Mouse (Mus musculus) heart, adult 2 months (tissue): ENCODE measurements around the gene Gm10837. TPM values are rescaled to one million over a fixed set of nuclear protein-coding genes. Genes with fewer than 3 reads are reported as not detected.
"Not testable (repeated sequence)": the region's sequence is repeated elsewhere in the genome, so short reads cannot be mapped to it uniquely, and the experiment has no call there.

ENCODE experiments used
- DNase-seq, 2 experiments: peaks; one replicate each; pipeline ENCODE4 v3.0.0; 2021
- H3K27ac ChIP-seq: fragments of 200-600 bp; 2 replicates; pipeline ENCODE4 v1.8.1; 2022
- H3K27me3 ChIP-seq: fragments of 200-500 bp; 2 replicates; pipeline ENCODE4 v1.6.1; 2012; ENCODE audit warnings: mild to moderate bottlenecking, low read length, inconsistent platforms, mixed read lengths; ENCODE audit not compliant: control insufficient read depth, insufficient read depth
- H3K36me3 ChIP-seq: fragments of 200-500 bp; 2 replicates; pipeline ENCODE4 v1.6.1; 2012; ENCODE audit warnings: low read length, inconsistent platforms; ENCODE audit not compliant: control insufficient read depth, insufficient read depth
- H3K4me1 ChIP-seq: fragments of 200-500 bp; 2 replicates; pipeline ENCODE4 v1.6.1; 2011; ENCODE audit warnings: low read length; ENCODE audit not compliant: control insufficient read depth, insufficient read depth
- H3K4me3 ChIP-seq: fragments of 200-600 bp; 2 replicates; pipeline ENCODE4 v1.8.1; 2022
- H3K79me2 ChIP-seq: fragments of 200-500 bp; replicated peaks from 2 replicates; pipeline ENCODE4 v1.6.1; 2012; ENCODE audit warnings: mild to moderate bottlenecking, inconsistent platforms, low read length, moderate library complexity, mixed read lengths; ENCODE audit not compliant: control insufficient read depth, insufficient read depth
- H3K9ac ChIP-seq: fragments of 200-500 bp; 2 replicates; pipeline ENCODE4 v1.6.1; 2012; ENCODE audit warnings: low read depth, mild to moderate bottlenecking, control low read depth, inconsistent platforms, low read length, mixed read lengths
- CTCF ChIP-seq: fragments of 200-600 bp; IDR thresholded peaks from 2 replicates; pipeline ENCODE4 v1.8.1; 2022; ENCODE audit warnings: antibody characterized with exemption, mild to moderate bottlenecking, moderate library complexity
- EP300 ChIP-seq: fragments of 200-500 bp; IDR thresholded peaks from 2 replicates; pipeline ENCODE4 v1.6.1; 2011; ENCODE audit warnings: low read depth, low read length, control low read depth; ENCODE audit not compliant: insufficient read depth
- POLR2A ChIP-seq: fragments of 200-500 bp; IDR thresholded peaks from 2 replicates; pipeline ENCODE4 v1.6.1; 2011; ENCODE audit warnings: mild to moderate bottlenecking, low read depth, low read length, control low read depth; ENCODE audit not compliant: insufficient read depth
- WGBS: fragments of 180-500 bp; shearing (Covaris S2); methylation state at CpG from one replicate; pipeline ENCODE4 v1.1.7; 2018; 5-methylcytosine and 5-hydroxymethylcytosine counted together
- intact Hi-C: fragments of 180-260 bp; cut with DNase I; formaldehyde crosslinking; loops from one replicate; pipeline ENCODE4 v1.15.1; 2025
- polyA plus RNA-seq: library from polyadenylated mRNA; depleted of rRNA; stranded (reverse); fragments of >200 nt; gene quantifications from 2 replicates; pipeline ENCODE4 v1.2.3, GENCODE M21; 2012
- total RNA-seq, 2 experiments: library from RNA; stranded (reverse); gene quantifications; 2 replicates each; pipeline ENCODE4 v1.2.3; 2021

The Gm10837 gene
- total and polyA plus RNA-seq, 3 experiments: not detected

- DNase-seq: no peak
- WGBS: 72% methylated on average over 5 of the region's 5 CpGs
- intact Hi-C loops: loop anchor here (10.0 kb wide), 1 partner anchor 225 kb away; no protein-coding TSS in a partner anchor
- no peak for TF ChIP-seq POLR2A
- TF ChIP-seq EP300: no peak
- TF ChIP-seq CTCF: no peak
- H3K36me3 ChIP-seq: no peaks in the 10 kb centered on the region
- H3K79me2 ChIP-seq: no peaks in the 10 kb centered on the region
- no peak overlapping the region for H3K9ac ChIP-seq
- H3K4me1 ChIP-seq: no peaks in the 10 kb centered on the region
- H3K27me3 ChIP-seq: peaks cover 22% of the 10 kb centered on the region
- no peak overlapping the region for H3K4me3 ChIP-seq
- H3K27ac ChIP-seq: no peak overlapping the region
Measured at GRCm38 (mm10) chr14:122460226-122460625, 30.2 kb upstream of the Gm10837 start.

- WGBS: 68% methylated on average over 3 of the region's 3 CpGs
- intact Hi-C loops: loop anchor here (10.0 kb wide), 1 partner anchor 227 kb away; no protein-coding TSS in a partner anchor
- Histone ChIP-seq H3K4me1 (no peaks in the 10 kb centered on the region), H3K27me3 (peaks cover 25% of the 10 kb centered on the region), H3K79me2 (no peaks in the 10 kb centered on the region), H3K9ac (no peak overlapping the region), H3K4me3 (no peak overlapping the region), H3K36me3 (no peaks in the 10 kb centered on the region), H3K27ac (no peak overlapping the region)
- no peak for DNase-seq
- TF ChIP-seq POLR2A (no peak), CTCF (no peak), EP300 (no peak)
Measured at GRCm38 (mm10) chr14:122461500-122461899, 28.9 kb upstream of the Gm10837 start.

- TF ChIP-seq EP300 (no peak), CTCF (no peak), POLR2A (no peak)
- no peaks in the 10 kb centered on the region for H3K79me2 ChIP-seq
- no peak overlapping the region for H3K9ac ChIP-seq
- H3K4me1 ChIP-seq: no peaks in the 10 kb centered on the region
- H3K27me3 ChIP-seq: peaks cover 25% of the 10 kb centered on the region
- no peaks in the 10 kb centered on the region for H3K36me3 ChIP-seq
- no peak overlapping the region for H3K27ac ChIP-seq
- intact Hi-C loops: loop anchor here (10.0 kb wide), 1 partner anchor 227 kb away; no protein-coding TSS in a partner anchor
- H3K4me3 ChIP-seq: no peak overlapping the region
- WGBS: 62% methylated on average over 9 of the region's 9 CpGs
- DNase-seq: no peak
Measured at GRCm38 (mm10) chr14:122461966-122462365, 28.4 kb upstream of the Gm10837 start.

- WGBS: 61% methylated on average over 17 of the region's 17 CpGs
- TF ChIP-seq POLR2A (no peak), CTCF (no peak), EP300 (no peak)
- intact Hi-C loops: loop anchor here (10.0 kb wide), 1 partner anchor 228 kb away; no protein-coding TSS in a partner anchor
Measured at GRCm38 (mm10) chr14:122462689-122463079, 27.7 kb upstream of the Gm10837 start.

GRCm38 (mm10) chr14:122463080-122463691, 27.2 kb upstream of the Gm10837 start:
- H3K27ac ChIP-seq: no peak overlapping the region
- no peak for DNase-seq
- H3K4me1 ChIP-seq: no peaks in the 10 kb centered on the region
- TF ChIP-seq POLR2A (no peak), EP300 (no peak)
- H3K79me2 ChIP-seq: no peaks in the 10 kb centered on the region
- WGBS: 7% methylated on average over 40 of the region's 40 CpGs
- no peak overlapping the region for H3K9ac ChIP-seq
- H3K36me3 ChIP-seq: no peaks in the 10 kb centered on the region
- peaks cover 27% of the 10 kb centered on the region for H3K27me3 ChIP-seq
- intact Hi-C loops: loop anchor here (10.0 kb wide), 1 partner anchor 228 kb away; no protein-coding TSS in a partner anchor
- H3K4me3 ChIP-seq: peak overlapping the region; percentile 40; the same call in 1 of the 2 replicates

More at GRCm38 (mm10) chr14:122462689-122463079, 27.7 kb upstream of the Gm10837 start:
- Histone ChIP-seq H3K9ac (no peak overlapping the region), H3K4me1 (no peaks in the 10 kb centered on the region), H3K4me3 (no peak overlapping the region), H3K36me3 (no peaks in the 10 kb centered on the region), H3K79me2 (no peaks in the 10 kb centered on the region), H3K27me3 (peaks cover 25% of the 10 kb centered on the region), H3K27ac (no peak overlapping the region)
- no peak for DNase-seq

GRCm38 (mm10) chr14:122463734-122464341, 26.5 kb upstream of the Gm10837 start:
- not testable (repeated sequence) for H3K4me1 ChIP-seq, H3K9ac ChIP-seq, H3K27ac ChIP-seq, H3K36me3 ChIP-seq, H3K79me2 ChIP-seq
- WGBS: 2% methylated on average over 58 of the region's 58 CpGs
- peak; percentile 42 to 48 for DNase-seq
- Histone ChIP-seq H3K27me3 (peaks cover 31% of the 10 kb centered on the region), H3K4me3 (peak overlapping the region; percentile 40)
- intact Hi-C loops: loop anchor here (2.0 to 10.0 kb wide), 2 partner anchors 25 to 229 kb away; no protein-coding TSS in a partner anchor
